Mouse (Mus musculus): ENCODE measurements around the gene Lrmda.

DNA sequence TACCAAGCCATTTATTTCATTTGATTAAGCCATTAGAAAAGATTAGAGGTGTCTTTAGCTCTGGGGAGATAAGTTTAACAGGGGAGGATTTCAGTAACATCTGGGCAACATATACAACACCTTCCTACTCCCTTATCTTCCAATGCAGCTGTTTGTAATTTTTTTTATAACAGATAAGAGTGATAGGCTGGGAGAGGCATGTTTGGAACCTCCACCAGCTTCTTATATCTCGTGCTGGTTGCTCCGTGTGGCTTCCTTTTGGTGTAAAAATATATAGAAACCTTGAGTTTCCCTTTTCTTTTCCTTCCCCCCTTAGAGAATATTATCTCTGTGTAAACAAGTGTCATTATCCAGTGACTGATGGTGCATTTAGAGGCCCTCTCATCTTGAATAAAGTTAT lies 206.7 kb downstream of the Lrmda start:
- TF ChIP-seq POLR2A (IDR thresholded peaks at IDR 0.05; ENCODE audit: extremely low read depth, insufficient read depth, low read length), result no peak
- no peak for TF ChIP-seq CTCF (IDR thresholded peaks at IDR 0.05; ENCODE audit: extremely low read depth, insufficient read depth, low read length)
